Mouse (Mus musculus): ENCODE measurements at regions not wholly inside any gene's neighbourhood (a gene's known extent, or its start where the extent isn't known, plus 50 kb on each side); places are given as distances from the start of the nearest gene placed in this dataset.

- Histone ChIP-seq H3K27me3 (ENCODE audit: control insufficient read depth, insufficient read depth, insufficient read length) (no peaks in the 10 kb centered on the region), H3K4me3 (no peak overlapping the region), H3K4me2 (ENCODE audit: low read depth) (no peak overlapping the region), H3K36me3 (ENCODE audit: control insufficient read depth, insufficient read depth) (no peaks in the 10 kb centered on the region), H3K79me2 (ENCODE audit: control insufficient read depth, insufficient read depth) (no peaks in the 10 kb centered on the region), H3ac (ENCODE audit: control insufficient read depth, insufficient read length) (no peak overlapping the region)
- TF ChIP-seq POLR2A (IDR thresholded peaks at IDR 0.05; ENCODE audit: insufficient read length, low read depth): no peak
- TF ChIP-seq MYOD1 (IDR thresholded peaks at IDR 0.05; ENCODE audit: control insufficient read depth in 1 of 3, insufficient read length in 2 of 3, low read depth in 2 of 3): no peak
- no peak for TF ChIP-seq POLR2AphosphoS2 (IDR thresholded peaks at IDR 0.05; ENCODE audit: insufficient read length, low read depth)
- TF ChIP-seq CEBPB (IDR thresholded peaks at IDR 0.05; ENCODE audit: insufficient read depth, poor library complexity, severe bottlenecking): no peak
- TF ChIP-seq USF1 (IDR thresholded peaks at IDR 0.05; ENCODE audit: low read depth): no peak
- TF ChIP-seq SRF (IDR thresholded peaks at IDR 0.05; ENCODE audit: control insufficient read depth, insufficient read length, low read depth): no peak
- no peak for TF ChIP-seq REST (IDR thresholded peaks at IDR 0.05; ENCODE audit: insufficient read depth, insufficient read length)
- no peak for TF ChIP-seq MYOG (IDR thresholded peaks at IDR 0.05; ENCODE audit: control insufficient read depth in 1 of 3, insufficient read depth in 1 of 3, insufficient read length in 2 of 3, low read depth in 2 of 3)
- no peak for TF ChIP-seq TCF3 (IDR thresholded peaks at IDR 0.05; ENCODE audit: insufficient read length, low read depth)
- no peak for TF ChIP-seq E2F4 (IDR thresholded peaks at IDR 0.05; ENCODE audit: insufficient read depth)
- TF ChIP-seq MAX (IDR thresholded peaks at IDR 0.05; ENCODE audit: low read depth): no peak
- no peak for TF ChIP-seq TCF12 (IDR thresholded peaks at IDR 0.05; ENCODE audit: insufficient read depth, poor library complexity, severe bottlenecking)
These were observed 202.1 kb downstream of the Ddx10 start for GRCm38 (mm10) chr9:53045788-53046187.

GRCm38 (mm10) chr9:53033797-53034196 lies 214.1 kb downstream of the Ddx10 start:
- H3K4me3 ChIP-seq: no peak overlapping the region
- no peak overlapping the region for H3K4me2 ChIP-seq (ENCODE audit: low read depth)
- H3K36me3 ChIP-seq (ENCODE audit: control insufficient read depth, insufficient read depth): no peaks in the 10 kb centered on the region
- no peak overlapping the region for H3ac ChIP-seq (ENCODE audit: control insufficient read depth, insufficient read length)
- no peak for TF ChIP-seq POLR2A (IDR thresholded peaks at IDR 0.05; ENCODE audit: insufficient read length, low read depth)
- no peak for TF ChIP-seq E2F4 (IDR thresholded peaks at IDR 0.05; ENCODE audit: insufficient read depth)
- TF ChIP-seq MAX (IDR thresholded peaks at IDR 0.05; ENCODE audit: low read depth): no peak
- TF ChIP-seq MYOD1 (IDR thresholded peaks at IDR 0.05; ENCODE audit: control insufficient read depth in 1 of 3, insufficient read length in 2 of 3, low read depth in 2 of 3): no peak
- no peak for TF ChIP-seq MYOG (IDR thresholded peaks at IDR 0.05; ENCODE audit: control insufficient read depth in 1 of 3, insufficient read depth in 1 of 3, insufficient read length in 2 of 3, low read depth in 2 of 3)
- no peak for TF ChIP-seq POLR2AphosphoS2 (IDR thresholded peaks at IDR 0.05; ENCODE audit: insufficient read length, low read depth)
- no peak for TF ChIP-seq SRF (IDR thresholded peaks at IDR 0.05; ENCODE audit: control insufficient read depth, insufficient read length, low read depth)
- no peak for TF ChIP-seq REST (IDR thresholded peaks at IDR 0.05; ENCODE audit: insufficient read depth, insufficient read length)
- no peak for TF ChIP-seq TCF12 (IDR thresholded peaks at IDR 0.05; ENCODE audit: insufficient read depth, poor library complexity, severe bottlenecking)
- TF ChIP-seq TCF3 (IDR thresholded peaks at IDR 0.05; ENCODE audit: insufficient read length, low read depth): no peak
- H3K27me3 ChIP-seq (ENCODE audit: control insufficient read depth, insufficient read depth, insufficient read length): no peaks in the 10 kb centered on the region
- no peaks in the 10 kb centered on the region for H3K79me2 ChIP-seq (ENCODE audit: control insufficient read depth, insufficient read depth)

GRCm38 (mm10) chr9:53022096-53022495 lies 225.8 kb downstream of the Ddx10 start:
- Histone ChIP-seq H3K4me3 (no peak overlapping the region), H3K27me3 (ENCODE audit: control insufficient read depth, insufficient read depth, insufficient read length) (no peaks in the 10 kb centered on the region), H3ac (ENCODE audit: control insufficient read depth, insufficient read length) (no peak overlapping the region), H3K4me2 (ENCODE audit: low read depth) (no peak overlapping the region), H3K36me3 (ENCODE audit: control insufficient read depth, insufficient read depth) (no peaks in the 10 kb centered on the region), H3K79me2 (ENCODE audit: control insufficient read depth, insufficient read depth) (no peaks in the 10 kb centered on the region)
- TF ChIP-seq SRF (IDR thresholded peaks at IDR 0.05; ENCODE audit: control insufficient read depth, insufficient read length, low read depth): no peak
- TF ChIP-seq CEBPB (IDR thresholded peaks at IDR 0.05; ENCODE audit: insufficient read depth, poor library complexity, severe bottlenecking): no peak
- no peak for TF ChIP-seq REST (IDR thresholded peaks at IDR 0.05; ENCODE audit: insufficient read depth, insufficient read length)
- TF ChIP-seq E2F4 (IDR thresholded peaks at IDR 0.05; ENCODE audit: insufficient read depth): no peak
- no peak for TF ChIP-seq POLR2A (IDR thresholded peaks at IDR 0.05; ENCODE audit: insufficient read length, low read depth)
- no peak for TF ChIP-seq TCF3 (IDR thresholded peaks at IDR 0.05; ENCODE audit: insufficient read length, low read depth)
- no peak for TF ChIP-seq TCF12 (IDR thresholded peaks at IDR 0.05; ENCODE audit: insufficient read depth, poor library complexity, severe bottlenecking)
- TF ChIP-seq USF1 (IDR thresholded peaks at IDR 0.05; ENCODE audit: low read depth): no peak
- TF ChIP-seq MYOG (IDR thresholded peaks at IDR 0.05; ENCODE audit: control insufficient read depth in 1 of 3, insufficient read depth in 1 of 3, insufficient read length in 2 of 3, low read depth in 2 of 3): no peak
- TF ChIP-seq MYOD1 (IDR thresholded peaks at IDR 0.05; ENCODE audit: control insufficient read depth in 1 of 3, insufficient read length in 2 of 3, low read depth in 2 of 3): no peak
- no peak for TF ChIP-seq POLR2AphosphoS2 (IDR thresholded peaks at IDR 0.05; ENCODE audit: insufficient read length, low read depth)

GRCm38 (mm10) chr9:53010741-53011140 lies 237.1 kb downstream of the Ddx10 start:
- H3K4me3 ChIP-seq: no peak overlapping the region
- TF ChIP-seq TCF12 (IDR thresholded peaks at IDR 0.05; ENCODE audit: insufficient read depth, poor library complexity, severe bottlenecking) (no peak), MYOG (IDR thresholded peaks at IDR 0.05; ENCODE audit: control insufficient read depth in 1 of 3, insufficient read depth in 1 of 3, insufficient read length in 2 of 3, low read depth in 2 of 3) (no peak), POLR2A (IDR thresholded peaks at IDR 0.05; ENCODE audit: insufficient read length, low read depth) (no peak), USF1 (IDR thresholded peaks at IDR 0.05; ENCODE audit: low read depth) (no peak), MYOD1 (IDR thresholded peaks at IDR 0.05; ENCODE audit: control insufficient read depth in 1 of 3, insufficient read length in 2 of 3, low read depth in 2 of 3) (no peak), POLR2AphosphoS2 (IDR thresholded peaks at IDR 0.05; ENCODE audit: insufficient read length, low read depth) (no peak), TCF3 (IDR thresholded peaks at IDR 0.05; ENCODE audit: insufficient read length, low read depth) (no peak), REST (IDR thresholded peaks at IDR 0.05; ENCODE audit: insufficient read depth, insufficient read length) (no peak), CEBPB (IDR thresholded peaks at IDR 0.05; ENCODE audit: insufficient read depth, poor library complexity, severe bottlenecking) (no peak), E2F4 (IDR thresholded peaks at IDR 0.05; ENCODE audit: insufficient read depth) (no peak), SRF (IDR thresholded peaks at IDR 0.05; ENCODE audit: control insufficient read depth, insufficient read length, low read depth) (no peak), MAX (IDR thresholded peaks at IDR 0.05; ENCODE audit: low read depth) (no peak)
- H3ac ChIP-seq (ENCODE audit: control insufficient read depth, insufficient read length): no peak overlapping the region
- H3K79me2 ChIP-seq (ENCODE audit: control insufficient read depth, insufficient read depth): no peaks in the 10 kb centered on the region
- no peaks in the 10 kb centered on the region for H3K27me3 ChIP-seq (ENCODE audit: control insufficient read depth, insufficient read depth, insufficient read length)
- no peaks in the 10 kb centered on the region for H3K36me3 ChIP-seq (ENCODE audit: control insufficient read depth, insufficient read depth)
- no peak overlapping the region for H3K4me2 ChIP-seq (ENCODE audit: low read depth)

Data from myocyte (in vitro differentiated cells).